Mouse (Mus musculus): Measurements from ENCODE around the gene Cnr1. TPM values are rescaled to one million over a fixed set of nuclear protein-coding genes. Genes with fewer than 3 reads are reported as not detected.

Cnr1 gene
- polyA plus RNA-seq, 1 experiment from 2014 or later: 0.71 TPM

GRCm38 (mm10) chr4:33928450-33928849 is 4.1 kb downstream of the Cnr1 start:
- no peak overlapping the region for H3K4me2 ChIP-seq

DNA sequence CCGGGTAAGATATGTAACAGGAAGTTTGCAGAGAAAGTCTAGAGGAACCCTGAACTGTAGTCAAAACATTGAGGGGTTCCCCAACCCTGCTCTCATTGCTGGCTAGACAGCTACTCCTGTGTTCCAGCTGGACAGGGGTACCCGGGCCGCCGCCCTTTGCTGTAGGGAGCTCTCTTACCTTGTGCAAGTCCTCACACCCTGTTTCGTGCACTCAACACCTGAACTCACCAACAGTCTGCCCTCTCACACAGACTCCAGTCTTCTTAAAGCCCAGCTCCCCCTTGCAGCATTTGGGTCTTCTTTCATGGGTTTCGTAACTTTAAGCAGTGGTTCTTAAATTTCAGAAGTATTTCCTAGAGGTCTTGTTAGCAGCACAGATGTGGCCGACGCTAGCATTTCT is 7.0 kb downstream of the Cnr1 start:
- no peaks in the 10 kb centered on the region for H3K27me3 ChIP-seq (ENCODE audit: insufficient read depth, low read length)
- no peak for ATAC-seq (ENCODE audit: insufficient read depth)
- H3K9me3 ChIP-seq (ENCODE audit: low read depth, low read length): no peaks in the 10 kb centered on the region
- H3K36me3 ChIP-seq (ENCODE audit: insufficient read depth): no peaks in the 10 kb centered on the region
- H3K27ac ChIP-seq (ENCODE audit: low read depth): no peak overlapping the region
- TF ChIP-seq CTCF (IDR thresholded peaks at IDR 0.05; ENCODE audit: low read depth): no peak
- H3K4me3 ChIP-seq (ENCODE audit: low read depth, low read length): no peak overlapping the region
- DNase-seq: no peak
- H3K4me2 ChIP-seq: no peak overlapping the region
- WGBS: 77% methylated on average over 8 of the region's 8 CpGs
- no peak overlapping the region for H3K9ac ChIP-seq
- H3K4me1 ChIP-seq (ENCODE audit: insufficient read depth): no peaks in the 10 kb centered on the region

More at GRCm38 (mm10) chr4:33928450-33928849, 4.1 kb downstream of the Cnr1 start:
- H3K4me3 ChIP-seq (ENCODE audit: low read depth, low read length): no peak overlapping the region
- no peaks in the 10 kb centered on the region for H3K9me3 ChIP-seq (ENCODE audit: low read depth, low read length)
- H3K27ac ChIP-seq (ENCODE audit: low read depth): no peak overlapping the region
- TF ChIP-seq CTCF (IDR thresholded peaks at IDR 0.05; ENCODE audit: low read depth): no peak
- 45% methylated on average over 1 of the region's 1 CpGs for WGBS
- peaks cover 22% of the 10 kb centered on the region for H3K27me3 ChIP-seq (ENCODE audit: insufficient read depth, low read length)
- H3K4me1 ChIP-seq (ENCODE audit: insufficient read depth): no peaks in the 10 kb centered on the region
- H3K9ac ChIP-seq: no peak overlapping the region
- ATAC-seq (ENCODE audit: insufficient read depth) (no peak), DNase-seq (no peak)
- no peaks in the 10 kb centered on the region for H3K36me3 ChIP-seq (ENCODE audit: insufficient read depth)

GRCm38 (mm10) chr4:33941557-33941956 is 17.2 kb downstream of the Cnr1 start:
- H3K9ac ChIP-seq: no peak overlapping the region
- no peaks in the 10 kb centered on the region for H3K9me3 ChIP-seq (ENCODE audit: low read depth, low read length)
- 66% methylated on average over 5 of the region's 5 CpGs for WGBS
- ATAC-seq (ENCODE audit: insufficient read depth) (no peak), DNase-seq (no peak)
- no peaks in the 10 kb centered on the region for H3K36me3 ChIP-seq (ENCODE audit: insufficient read depth)
- H3K27me3 ChIP-seq (ENCODE audit: insufficient read depth, low read length): no peaks in the 10 kb centered on the region
- no peaks in the 10 kb centered on the region for H3K4me1 ChIP-seq (ENCODE audit: insufficient read depth)
- H3K4me2 ChIP-seq: no peak overlapping the region
- H3K4me3 ChIP-seq (ENCODE audit: low read depth, low read length): no peak overlapping the region
- no peak for TF ChIP-seq CTCF (IDR thresholded peaks at IDR 0.05; ENCODE audit: low read depth)
- H3K27ac ChIP-seq (ENCODE audit: low read depth): no peak overlapping the region

DNA sequence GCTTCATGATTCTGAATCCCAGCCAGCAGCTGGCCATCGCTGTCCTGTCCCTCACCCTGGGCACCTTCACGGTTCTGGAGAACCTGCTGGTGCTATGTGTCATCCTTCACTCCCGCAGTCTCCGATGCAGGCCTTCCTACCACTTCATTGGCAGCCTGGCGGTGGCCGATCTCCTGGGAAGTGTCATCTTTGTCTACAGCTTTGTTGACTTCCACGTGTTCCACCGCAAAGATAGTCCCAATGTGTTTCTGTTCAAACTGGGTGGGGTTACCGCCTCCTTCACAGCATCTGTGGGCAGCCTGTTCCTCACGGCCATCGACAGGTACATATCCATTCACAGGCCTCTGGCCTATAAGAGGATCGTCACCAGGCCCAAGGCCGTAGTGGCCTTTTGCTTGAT is 19.5 kb downstream of the Cnr1 start:
- DNase-seq: no peak
- Histone ChIP-seq H3K4me1 (ENCODE audit: insufficient read depth) (no peaks in the 10 kb centered on the region), H3K27ac (ENCODE audit: low read depth) (no peak overlapping the region), H3K36me3 (ENCODE audit: insufficient read depth) (no peaks in the 10 kb centered on the region), H3K27me3 (ENCODE audit: insufficient read depth, low read length) (no peaks in the 10 kb centered on the region), H3K9me3 (ENCODE audit: low read depth, low read length) (no peaks in the 10 kb centered on the region), H3K4me3 (ENCODE audit: low read depth, low read length) (no peak overlapping the region), H3K4me2 (no peak overlapping the region), H3K9ac (no peak overlapping the region)
- WGBS: 95% methylated on average over 13 of the region's 13 CpGs
- no peak for TF ChIP-seq CTCF (IDR thresholded peaks at IDR 0.05; ENCODE audit: low read depth)
- no peak for ATAC-seq (ENCODE audit: insufficient read depth)

GRCm38 (mm10) chr4:33945742-33946141 is 21.3 kb downstream of the Cnr1 start:
- ATAC-seq (ENCODE audit: insufficient read depth) (no peak), DNase-seq (no peak)
- Histone ChIP-seq H3K4me2 (no peak overlapping the region), H3K27ac (ENCODE audit: low read depth) (no peak overlapping the region), H3K9me3 (ENCODE audit: low read depth, low read length) (no peaks in the 10 kb centered on the region), H3K36me3 (ENCODE audit: insufficient read depth) (no peaks in the 10 kb centered on the region), H3K4me1 (ENCODE audit: insufficient read depth) (no peaks in the 10 kb centered on the region), H3K9ac (no peak overlapping the region), H3K4me3 (ENCODE audit: low read depth, low read length) (no peak overlapping the region), H3K27me3 (ENCODE audit: insufficient read depth, low read length) (no peaks in the 10 kb centered on the region)
- no peak for TF ChIP-seq CTCF (IDR thresholded peaks at IDR 0.05; ENCODE audit: low read depth)
- 72% methylated on average over 2 of the region's 2 CpGs for WGBS

DNA sequence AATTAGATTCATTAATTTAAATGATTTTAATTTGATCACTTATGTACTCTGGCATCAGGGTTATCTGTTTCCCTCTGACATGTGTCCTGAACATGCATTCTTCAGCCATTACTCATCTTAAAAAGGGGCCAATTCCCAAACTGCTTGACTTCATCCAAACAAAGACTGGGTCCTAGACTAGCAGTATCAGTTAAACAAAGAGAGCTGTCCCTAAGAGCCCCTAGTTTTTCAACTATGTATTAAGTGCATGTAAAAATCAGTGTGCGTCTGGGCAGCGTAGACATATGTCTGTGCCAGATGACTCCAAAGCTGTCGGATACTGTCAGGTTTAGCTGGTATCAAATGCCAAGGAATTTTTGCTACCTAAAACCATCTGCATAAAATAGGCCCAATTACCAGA is 23.2 kb downstream of the Cnr1 start:
- no peak for ATAC-seq (ENCODE audit: insufficient read depth)
- WGBS: 72% methylated on average over 3 of the region's 3 CpGs
- no peaks in the 10 kb centered on the region for H3K4me1 ChIP-seq (ENCODE audit: insufficient read depth)

DNA sequence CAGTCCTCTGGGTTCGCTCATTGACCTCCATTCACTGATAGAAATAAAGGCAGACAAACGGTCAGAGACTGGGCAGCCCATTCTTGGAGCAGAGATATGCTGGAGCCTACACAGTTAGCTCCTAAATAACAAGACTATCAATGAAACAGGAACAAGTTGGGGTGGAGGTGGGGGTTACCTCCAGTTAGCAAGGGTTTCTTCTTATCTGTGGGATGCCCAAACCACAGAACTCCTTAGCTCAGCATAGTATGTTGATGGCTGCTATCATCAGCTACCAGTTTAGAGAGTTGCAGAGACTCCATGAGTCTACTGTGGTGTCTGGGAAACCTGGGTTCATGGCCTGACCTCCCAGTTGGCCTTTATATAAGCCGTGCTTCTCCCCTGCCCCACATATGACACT is 33.0 kb downstream of the Cnr1 start:
- ATAC-seq (ENCODE audit: insufficient read depth): no peak
- WGBS: 80% methylated on average over 3 of the region's 3 CpGs
- no peaks in the 10 kb centered on the region for H3K27me3 ChIP-seq (ENCODE audit: insufficient read depth, low read length)
- no peak overlapping the region for H3K9ac ChIP-seq
- no peaks in the 10 kb centered on the region for H3K9me3 ChIP-seq (ENCODE audit: low read depth, low read length)
- no peak for DNase-seq
- no peak for TF ChIP-seq CTCF (IDR thresholded peaks at IDR 0.05; ENCODE audit: low read depth)
- H3K4me3 ChIP-seq (ENCODE audit: low read depth, low read length): no peak overlapping the region
- H3K4me2 ChIP-seq: no peak overlapping the region
- no peaks in the 10 kb centered on the region for H3K4me1 ChIP-seq (ENCODE audit: insufficient read depth)
- no peaks in the 10 kb centered on the region for H3K36me3 ChIP-seq (ENCODE audit: insufficient read depth)
- H3K27ac ChIP-seq (ENCODE audit: low read depth): no peak overlapping the region

More for the DNA sequence above, 23.2 kb downstream of the Cnr1 start:
- TF ChIP-seq CTCF (IDR thresholded peaks at IDR 0.05; ENCODE audit: low read depth): no peak
- Histone ChIP-seq H3K36me3 (ENCODE audit: insufficient read depth) (no peaks in the 10 kb centered on the region), H3K4me2 (no peak overlapping the region), H3K9me3 (ENCODE audit: low read depth, low read length) (no peaks in the 10 kb centered on the region), H3K4me3 (ENCODE audit: low read depth, low read length) (no peak overlapping the region), H3K27me3 (ENCODE audit: insufficient read depth, low read length) (no peaks in the 10 kb centered on the region), H3K27ac (ENCODE audit: low read depth) (no peak overlapping the region), H3K9ac (no peak overlapping the region)
- no peak for DNase-seq

DNA sequence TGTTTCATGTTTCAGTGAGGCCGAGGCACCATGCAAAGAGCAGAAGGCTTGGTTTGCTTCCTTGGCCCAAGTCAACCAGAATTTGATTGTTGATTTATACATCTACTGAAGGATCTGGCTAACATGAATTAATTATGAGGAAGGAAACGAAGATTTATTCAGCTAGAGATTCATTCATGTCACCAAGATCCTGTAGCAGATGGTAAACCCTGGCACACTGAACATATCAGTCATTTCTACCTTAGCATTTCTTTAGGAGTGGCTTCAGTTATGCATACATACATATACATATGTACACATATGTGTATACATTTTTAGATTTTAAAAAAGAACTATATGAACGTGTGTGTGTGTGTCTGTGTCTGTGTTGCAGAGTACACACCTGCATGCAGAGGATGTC is 34.1 kb downstream of the Cnr1 start:
- 83% methylated on average over 3 of the region's 3 CpGs for WGBS
- ATAC-seq (ENCODE audit: insufficient read depth): no peak
- no peak overlapping the region for H3K4me2 ChIP-seq
- no peak overlapping the region for H3K4me3 ChIP-seq (ENCODE audit: low read depth, low read length)
- no peak for DNase-seq
- H3K27me3 ChIP-seq (ENCODE audit: insufficient read depth, low read length): no peaks in the 10 kb centered on the region
- no peaks in the 10 kb centered on the region for H3K36me3 ChIP-seq (ENCODE audit: insufficient read depth)
- H3K9ac ChIP-seq: no peak overlapping the region
- no peak for TF ChIP-seq CTCF (IDR thresholded peaks at IDR 0.05; ENCODE audit: low read depth)
- H3K27ac ChIP-seq (ENCODE audit: low read depth): no peak overlapping the region
- H3K9me3 ChIP-seq (ENCODE audit: low read depth, low read length): no peaks in the 10 kb centered on the region
- H3K4me1 ChIP-seq (ENCODE audit: insufficient read depth): no peaks in the 10 kb centered on the region
